Mouse (Mus musculus) liver, embryonic 14.5 days (tissue): ENCODE measurements at regions not wholly inside any gene's neighbourhood (a gene's known extent, or its start where the extent isn't known, plus 50 kb on each side); places are given as distances from the start of the nearest gene placed in this dataset.

Source experiments
- CTCF ChIP-seq: IDR thresholded peaks from 2 replicates; pipeline ENCODE4 v1.5.1; 2016; ENCODE audit warnings: antibody characterized with exemption, low read depth, control low read depth
- EP300 ChIP-seq: IDR thresholded peaks from 2 replicates; pipeline ENCODE4 v1.6.1; 2016; ENCODE audit warnings: antibody characterized with exemption, low read depth

DNA sequence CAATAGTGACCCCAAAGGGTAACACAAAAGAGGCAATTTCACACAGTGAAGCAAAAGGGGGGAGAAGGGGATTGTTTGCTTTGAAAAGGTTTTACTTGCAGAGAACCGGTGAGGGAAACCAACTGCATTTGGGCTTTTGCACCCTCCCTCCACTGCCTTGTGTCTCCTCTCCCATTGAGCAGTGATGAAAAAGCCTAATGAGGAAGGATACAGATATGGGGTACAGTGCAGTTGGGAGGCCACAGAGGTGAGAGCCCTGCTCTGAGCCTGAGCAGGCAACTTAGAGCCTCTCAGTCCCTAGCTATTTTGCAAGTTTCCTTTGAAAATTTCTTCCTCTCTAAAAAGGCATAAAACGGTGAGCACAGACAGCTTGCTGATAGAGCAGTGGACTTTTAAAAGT is 245.2 kb downstream of the Pdcd6ip start:
- TF ChIP-seq CTCF, result no peak
- TF ChIP-seq EP300, result no peak
